Mouse (Mus musculus): ENCODE measurements around the gene Vmn1r55.
"Not testable (repeated sequence)": the region's sequence is repeated elsewhere in the genome, so short reads cannot be mapped to it uniquely, and the experiment has no call there.

Vmn1r55 gene

GRCm38 (mm10) chr7:5149570-5149969 is at the start of gene Vmn1r55:
TSS of gene Vmn1r55 (minus strand) at chr7:5149670.
- H3K36me3 ChIP-seq (ENCODE audit: control insufficient read depth, insufficient read depth, low read length, poor library complexity, severe bottlenecking); H3K27me3 ChIP-seq (ENCODE audit: control insufficient read depth, insufficient read depth, low read length, poor library complexity, severe bottlenecking); DNase-seq (ENCODE audit: low read depth, low spot score): not testable (repeated sequence)

GRCm38 (mm10) chr7:5196647-5197046 is 47.2 kb upstream of the Vmn1r55 start, which contains the start of gene Vmn1r56:
TSS of gene Vmn1r56 (minus strand) at chr7:5196747.
- not testable (repeated sequence) for H3K36me3 ChIP-seq (ENCODE audit: control insufficient read depth, insufficient read depth, low read length, poor library complexity, severe bottlenecking); H3K27me3 ChIP-seq (ENCODE audit: control insufficient read depth, insufficient read depth, low read length, poor library complexity, severe bottlenecking); DNase-seq (ENCODE audit: low read depth, low spot score)

GRCm38 (mm10) chr7:5125549-5126406 is 23.7 kb downstream of the Vmn1r55 start, which contains the start of gene Rasl2-9:
TSS of gene Rasl2-9 (minus strand) at chr7:5125950.
- Histone ChIP-seq H3K36me3 (ENCODE audit: control insufficient read depth, insufficient read depth, low read length, poor library complexity, severe bottlenecking) (no peaks in the 10 kb centered on the region), H3K27me3 (ENCODE audit: control insufficient read depth, insufficient read depth, low read length, poor library complexity, severe bottlenecking) (no peaks in the 10 kb centered on the region)
- DNase-seq (ENCODE audit: low read depth, low spot score), result peak; percentile 82

- Histone ChIP-seq H3K36me3 (ENCODE audit: control insufficient read depth, insufficient read depth, low read length, poor library complexity, severe bottlenecking) (no peaks in the 10 kb centered on the region), H3K27me3 (ENCODE audit: control insufficient read depth, insufficient read depth, low read length, poor library complexity, severe bottlenecking) (no peaks in the 10 kb centered on the region)
- DNase-seq (ENCODE audit: low read depth, low spot score), result no peak
These were observed 24.4 kb downstream of the Vmn1r55 start for GRCm38 (mm10) chr7:5125078-5125477.

GRCm38 (mm10) chr7:5116850-5117249 is 32.6 kb downstream of the Vmn1r55 start, which contains the start of gene Rfpl4:
TSS of gene Rfpl4 (minus strand) at chr7:5116950.
- H3K27me3 ChIP-seq (ENCODE audit: control insufficient read depth, insufficient read depth, low read length, poor library complexity, severe bottlenecking), result no peaks in the 10 kb centered on the region
- H3K36me3 ChIP-seq (ENCODE audit: control insufficient read depth, insufficient read depth, low read length, poor library complexity, severe bottlenecking), result no peaks in the 10 kb centered on the region
- DNase-seq (ENCODE audit: low read depth, low spot score), result no peak

- DNase-seq (ENCODE audit: low read depth, low spot score), result no peak
- Histone ChIP-seq H3K36me3 (ENCODE audit: control insufficient read depth, insufficient read depth, low read length, poor library complexity, severe bottlenecking) (no peaks in the 10 kb centered on the region), H3K27me3 (ENCODE audit: control insufficient read depth, insufficient read depth, low read length, poor library complexity, severe bottlenecking) (no peaks in the 10 kb centered on the region)
These were observed 36.8 kb downstream of the Vmn1r55 start for GRCm38 (mm10) chr7:5112701-5113100.

- no peaks in the 10 kb centered on the region for H3K27me3 ChIP-seq (ENCODE audit: control insufficient read depth, insufficient read depth, low read length, poor library complexity, severe bottlenecking)
- no peaks in the 10 kb centered on the region for H3K36me3 ChIP-seq (ENCODE audit: control insufficient read depth, insufficient read depth, low read length, poor library complexity, severe bottlenecking)
- DNase-seq (ENCODE audit: low read depth, low spot score), result no peak
These were observed 40.2 kb downstream of the Vmn1r55 start for GRCm38 (mm10) chr7:5109301-5109700.

GRCm38 (mm10) chr7:5108272-5108671 is 41.2 kb downstream of the Vmn1r55 start:
- DNase-seq (ENCODE audit: low read depth, low spot score), result no peak
- no peaks in the 10 kb centered on the region for H3K27me3 ChIP-seq (ENCODE audit: control insufficient read depth, insufficient read depth, low read length, poor library complexity, severe bottlenecking)
- H3K36me3 ChIP-seq (ENCODE audit: control insufficient read depth, insufficient read depth, low read length, poor library complexity, severe bottlenecking), result no peaks in the 10 kb centered on the region

GRCm38 (mm10) chr7:5102564-5102963 is 46.9 kb downstream of the Vmn1r55 start:
- no peaks in the 10 kb centered on the region for H3K27me3 ChIP-seq (ENCODE audit: control insufficient read depth, insufficient read depth, low read length, poor library complexity, severe bottlenecking)
- no peak for DNase-seq (ENCODE audit: low read depth, low spot score)

GRCm38 (mm10) chr7:5101066-5101663 is 48.3 kb downstream of the Vmn1r55 start:
- DNase-seq (ENCODE audit: low read depth, low spot score), result peak; percentile 84
- Histone ChIP-seq H3K36me3 (ENCODE audit: control insufficient read depth, insufficient read depth, low read length, poor library complexity, severe bottlenecking) (peaks cover 6% of the 10 kb centered on the region; the same call in 1 of the 2 replicates), H3K27me3 (ENCODE audit: control insufficient read depth, insufficient read depth, low read length, poor library complexity, severe bottlenecking) (no peaks in the 10 kb centered on the region)

More at GRCm38 (mm10) chr7:5102564-5102963, 46.9 kb downstream of the Vmn1r55 start:
- peaks cover 4% of the 10 kb centered on the region; the same call in 1 of the 2 replicates for H3K36me3 ChIP-seq (ENCODE audit: control insufficient read depth, insufficient read depth, low read length, poor library complexity, severe bottlenecking)

- DNase-seq (ENCODE audit: low read depth, low spot score), result no peak
- H3K36me3 ChIP-seq (ENCODE audit: control insufficient read depth, insufficient read depth, low read length, poor library complexity, severe bottlenecking), result peaks cover 6% of the 10 kb centered on the region; the same call in 1 of the 2 replicates
- no peaks in the 10 kb centered on the region for H3K27me3 ChIP-seq (ENCODE audit: control insufficient read depth, insufficient read depth, low read length, poor library complexity, severe bottlenecking)
These were observed 49.7 kb downstream of the Vmn1r55 start for GRCm38 (mm10) chr7:5099796-5100195.

- Histone ChIP-seq H3K27me3 (ENCODE audit: control insufficient read depth, insufficient read depth, low read length, poor library complexity, severe bottlenecking) (no peaks in the 10 kb centered on the region), H3K36me3 (ENCODE audit: control insufficient read depth, insufficient read depth, low read length, poor library complexity, severe bottlenecking) (peaks cover 7% of the 10 kb centered on the region; the same call in 1 of the 2 replicates)
- no peak for DNase-seq (ENCODE audit: low read depth, low spot score)
These were observed 50.7 kb downstream of the Vmn1r55 start for GRCm38 (mm10) chr7:5098769-5099168.

- Histone ChIP-seq H3K27me3 (ENCODE audit: control insufficient read depth, insufficient read depth, low read length, poor library complexity, severe bottlenecking) (no peaks in the 10 kb centered on the region), H3K36me3 (ENCODE audit: control insufficient read depth, insufficient read depth, low read length, poor library complexity, severe bottlenecking) (peaks cover 16% of the 10 kb centered on the region)
- DNase-seq (ENCODE audit: low read depth, low spot score), result no peak
These were observed 56.5 kb downstream of the Vmn1r55 start for GRCm38 (mm10) chr7:5092831-5093510.

GRCm38 (mm10) chr7:5092381-5092780 is 57.1 kb downstream of the Vmn1r55 start:
- no peak for DNase-seq (ENCODE audit: low read depth, low spot score)
- H3K27me3 ChIP-seq (ENCODE audit: control insufficient read depth, insufficient read depth, low read length, poor library complexity, severe bottlenecking), result no peaks in the 10 kb centered on the region
- peaks cover 10% of the 10 kb centered on the region for H3K36me3 ChIP-seq (ENCODE audit: control insufficient read depth, insufficient read depth, low read length, poor library complexity, severe bottlenecking)
